Mouse (Mus musculus) retina, postnatal 7 days (tissue): Measurements from ENCODE around the gene Dcx.

Source experiments
- DNase-seq: peaks from one replicate; pipeline ENCODE4 v3.0.0-alpha.2; 2012; ENCODE audit warnings: low read depth, low spot score

Dcx gene

DNA sequence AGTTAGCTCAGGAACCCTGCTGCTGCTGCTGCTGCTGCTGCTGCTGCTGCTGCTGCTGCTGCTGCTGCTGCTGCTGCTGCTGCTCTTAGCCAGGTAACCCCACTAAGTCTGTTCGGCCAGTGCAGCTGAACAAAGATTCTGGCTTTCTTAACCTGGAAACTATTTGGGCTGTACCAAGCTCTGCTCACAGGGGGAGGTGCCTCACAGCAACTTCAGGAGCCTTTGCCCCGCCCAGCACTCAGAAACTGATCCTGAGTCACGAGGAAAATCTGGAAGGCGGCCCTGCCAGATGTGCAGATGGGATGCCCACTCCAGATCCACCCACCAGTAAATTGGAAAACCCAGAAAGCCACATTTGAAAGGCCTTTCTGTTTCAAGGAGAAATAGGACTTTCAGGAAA is 105.9 kb downstream of the Dcx start, which contains the start of gene Capn6:
Capn6 (minus strand) TSS at position 203 of the 400 bp plus-strand sequence.
- no peak for DNase-seq

DNA sequence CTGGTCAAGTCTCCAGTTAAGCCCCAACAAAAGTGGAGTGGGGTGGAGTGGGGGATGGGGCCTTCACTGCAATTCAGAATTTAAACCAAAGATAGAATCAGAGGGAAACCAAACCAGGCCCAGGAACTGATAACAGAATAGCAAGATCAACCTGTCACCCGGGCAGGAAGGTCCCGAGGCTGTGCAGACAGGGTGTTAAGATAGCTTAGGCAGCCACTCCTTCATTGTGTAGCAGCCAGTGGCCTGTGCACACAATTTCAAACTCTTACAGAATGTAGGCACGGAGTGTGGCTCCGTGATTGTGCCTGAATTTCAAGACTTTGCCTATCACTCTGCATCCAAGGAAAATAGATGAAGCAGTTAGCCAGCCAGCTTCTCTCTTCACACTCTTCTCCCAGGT is 106.6 kb downstream of the Dcx start:
- no peak for DNase-seq

DNA sequence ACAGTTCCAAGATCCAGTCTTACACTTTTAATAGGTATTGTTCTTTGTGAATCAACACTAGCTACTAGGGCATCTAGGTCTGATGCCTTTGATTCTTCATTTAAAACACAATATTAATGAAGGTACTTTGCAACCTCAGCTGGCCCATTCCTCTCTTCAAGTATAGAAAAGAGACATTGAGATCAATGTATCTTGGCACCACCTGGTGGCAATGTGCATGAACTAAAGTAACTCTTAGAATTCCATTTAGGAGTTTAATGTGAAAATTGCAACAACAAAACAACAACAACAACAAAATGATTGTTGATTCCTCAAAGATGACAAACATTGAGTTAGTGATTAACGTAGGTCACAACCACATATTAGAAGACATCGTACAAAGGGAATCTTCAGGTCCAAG is 114.2 kb downstream of the Dcx start:
- no peak for DNase-seq

DNA sequence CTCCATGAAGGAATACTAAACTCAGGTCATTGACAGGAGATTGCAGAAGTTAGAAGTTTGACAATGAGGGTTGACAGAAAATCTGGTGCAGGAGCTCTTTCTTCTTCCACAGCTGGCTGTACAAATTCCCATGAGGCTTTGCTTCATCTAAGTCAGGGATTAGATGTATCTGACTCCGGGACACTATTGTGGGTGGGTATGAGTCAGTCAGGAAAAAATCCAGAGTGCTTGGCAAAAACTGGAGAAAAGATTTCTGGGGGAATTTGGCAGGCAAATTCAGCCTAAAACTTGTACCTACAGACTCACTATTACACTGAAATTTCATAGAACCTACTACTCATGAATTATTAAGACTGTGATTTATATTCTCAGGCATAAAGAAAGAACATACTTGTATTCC is 117.2 kb downstream of the Dcx start:
- DNase-seq: no peak
